In genomic region chr7:142059024-142059423, GRCm38 (mm10) we compare ENCODE assay signal across 17 mouse cellular contexts. TPM values are rescaled to one million over a fixed set of nuclear protein-coding genes. Genes with fewer than 3 reads are reported as not detected.
A peak's percentile ranks its signal among the peaks of the same experiment; 100 is the strongest.
DNase-seq lines count a peak whose midpoint lies in the region; ATAC-seq and TF ChIP-seq lines count a peak whose summit lies in the region.
"Had no signal": no experiment of that assay in that cellular context is flagged by ENCODE, and none has a peak within 500 bp of the region (broad histone marks: within the 10 kb centered on the region; RNA-seq: fewer than 3 reads in every experiment).

No protein-coding gene starts in this region.

- H3K27ac ChIP-seq in intestine, postnatal 0 days (ENCODE audit: low read depth, low read length) = no peak overlapping the region
- no peak overlapping the region for H3K27ac ChIP-seq in intestine, embryonic 16.5 days (ENCODE audit: low read length)
- H3K27ac ChIP-seq in liver, postnatal 0 days (ENCODE audit: low read depth) = no peak overlapping the region
- no peak overlapping the region for H3K27ac ChIP-seq in forebrain, embryonic 11.5 days (ENCODE audit: low read depth, low read length)
- H3K27ac ChIP-seq: embryonic facial prominence, embryonic 15.5 days; midbrain, embryonic 12.5 days had no signal

- DNase-seq in c-Kit-negative CD71-positive TER-119-positive erythroid progenitor cells, embryonic 14.5 days (ENCODE audit: low read depth, low spot score) = peak; percentile 60
- no peak for DNase-seq in liver, postnatal 0 days
- no peak for DNase-seq in gastrocnemius, adult 8-10 months (ENCODE audit: low spot score in 2 of 2)
- DNase-seq in forebrain, embryonic 11.5 days (ENCODE audit: low spot score) = no peak
- DNase-seq: cerebellum, adult 11-12 months; heart, adult 11 months; kidney, postnatal 10 days; lung, postnatal 10 days; thymus, postnatal 36 days had no signal

- ATAC-seq in intestine, postnatal 0 days = no peak
- ATAC-seq in intestine, embryonic 16.5 days = no peak
- peak; percentile 62 for ATAC-seq in erythroid progenitor cell, adult 5-6 weeks (replicated peaks; ENCODE audit: low FRiP score, poor library complexity, severe bottlenecking)
- peak; percentile 26 for ATAC-seq in liver, postnatal 0 days
- ATAC-seq in forebrain, embryonic 11.5 days (replicated peaks; ENCODE audit: low FRiP score) = no peak
- ATAC-seq: forebrain, embryonic 16.5 days; inflammation-experienced regulatory T-cells, adult 6 months had no signal

- no peak for TF ChIP-seq CTCF in intestine, postnatal 0 days (IDR thresholded peaks at IDR 0.05; ENCODE audit: low read depth)
- no peak for TF ChIP-seq CTCF in liver, postnatal 0 days (IDR thresholded peaks at IDR 0.05; ENCODE audit: low read depth)

- H3K9ac ChIP-seq in intestine, postnatal 0 days (ENCODE audit: low read depth, low read length) = no peak overlapping the region
- no peak overlapping the region for H3K9ac ChIP-seq in intestine, embryonic 16.5 days (ENCODE audit: low read depth, low read length)
- H3K9ac ChIP-seq in liver, postnatal 0 days (replicated peaks) = peak overlapping the region; percentile 40
- H3K9ac ChIP-seq in forebrain, embryonic 11.5 days (ENCODE audit: low read length) = no peak overlapping the region

- no peaks in the 10 kb centered on the region for H3K9me3 ChIP-seq in intestine, postnatal 0 days (ENCODE audit: control insufficient read depth)
- H3K9me3 ChIP-seq in intestine, embryonic 16.5 days (ENCODE audit: control insufficient read depth, low read length) = no peaks in the 10 kb centered on the region
- H3K9me3 ChIP-seq in liver, postnatal 0 days (ENCODE audit: low read length) = no peaks in the 10 kb centered on the region
- H3K9me3 ChIP-seq in forebrain, embryonic 11.5 days (ENCODE audit: control insufficient read depth, low read length) = no peaks in the 10 kb centered on the region
- H3K9me3 ChIP-seq: embryonic facial prominence, embryonic 15.5 days; G1E; midbrain, embryonic 12.5 days had no signal

- H3K36me3 ChIP-seq in intestine, postnatal 0 days (ENCODE audit: control insufficient read depth, insufficient read depth) = no peaks in the 10 kb centered on the region
- no peaks in the 10 kb centered on the region; the same call in 1 of the 2 replicates for H3K36me3 ChIP-seq in intestine, embryonic 16.5 days (ENCODE audit: control insufficient read depth, insufficient read depth, low read length)
- H3K36me3 ChIP-seq in liver, postnatal 0 days (replicated peaks; ENCODE audit: insufficient read depth, low read length) = peaks cover 15% of the 10 kb centered on the region
- no peaks in the 10 kb centered on the region for H3K36me3 ChIP-seq in forebrain, embryonic 11.5 days (ENCODE audit: control insufficient read depth, insufficient read depth, low read length)
- H3K36me3 ChIP-seq: midbrain, embryonic 12.5 days had no signal

- H3K4me2 ChIP-seq in intestine, postnatal 0 days (replicated peaks; ENCODE audit: low read depth) = peak overlapping the region; percentile 87; the same call in 1 of the 2 replicates
- H3K4me2 ChIP-seq in intestine, embryonic 16.5 days (ENCODE audit: low read depth, low read length) = no peak overlapping the region
- peak overlapping the region; percentile 85 for H3K4me2 ChIP-seq in liver, postnatal 0 days (ENCODE audit: low read depth, low read length)
- no peak overlapping the region for H3K4me2 ChIP-seq in forebrain, embryonic 11.5 days (ENCODE audit: low read depth, low read length, severe bottlenecking)

- no peaks in the 10 kb centered on the region for H3K27me3 ChIP-seq in intestine, postnatal 0 days (replicated peaks; ENCODE audit: control insufficient read depth, insufficient read depth, low read length)
- H3K27me3 ChIP-seq in intestine, embryonic 16.5 days (replicated peaks; ENCODE audit: control insufficient read depth, insufficient read depth, low read length) = no peaks in the 10 kb centered on the region
- H3K27me3 ChIP-seq in liver, postnatal 0 days (ENCODE audit: insufficient read depth, low read length) = no peaks in the 10 kb centered on the region
- H3K27me3 ChIP-seq in forebrain, embryonic 11.5 days (ENCODE audit: control insufficient read depth, insufficient read depth, low read length) = no peaks in the 10 kb centered on the region
- H3K27me3 ChIP-seq: embryonic facial prominence, embryonic 15.5 days; midbrain, embryonic 12.5 days had no signal

- H3K4me3 ChIP-seq in intestine, postnatal 0 days (ENCODE audit: low read depth, low read length) = no peak overlapping the region
- no peak overlapping the region for H3K4me3 ChIP-seq in intestine, embryonic 16.5 days (ENCODE audit: low read length)
- H3K4me3 ChIP-seq in liver, postnatal 0 days (ENCODE audit: low read depth, low read length) = peak overlapping the region; percentile 91; the same call in 1 of the 2 replicates
- no peak overlapping the region for H3K4me3 ChIP-seq in forebrain, embryonic 11.5 days (ENCODE audit: low read depth, low read length)

- TF ChIP-seq EP300 in liver, postnatal 0 days (IDR thresholded peaks at IDR 0.05; ENCODE audit: low read depth) = peak; percentile 33; the same call in 1 of the 2 replicates

- peaks cover 12% of the 10 kb centered on the region for H3K4me1 ChIP-seq in intestine, postnatal 0 days (replicated peaks; ENCODE audit: control insufficient read depth, insufficient read depth, low read length)
- H3K4me1 ChIP-seq in intestine, embryonic 16.5 days (ENCODE audit: control insufficient read depth, insufficient read depth, low read length) = peaks cover 28% of the 10 kb centered on the region
- peaks cover 47% of the 10 kb centered on the region for H3K4me1 ChIP-seq in liver, postnatal 0 days (ENCODE audit: insufficient read depth)
- peaks cover 9% of the 10 kb centered on the region for H3K4me1 ChIP-seq in forebrain, embryonic 11.5 days (replicated peaks; ENCODE audit: control insufficient read depth, insufficient read depth, low read length)

- 31% methylated on average over 2 of the region's 2 CpGs for WGBS in intestine, postnatal 0 days
- WGBS in intestine, embryonic 16.5 days = 59% methylated on average over 2 of the region's 2 CpGs
- 45% methylated on average over 2 of the region's 2 CpGs for WGBS in liver, postnatal 0 days (ENCODE audit: insufficient replicate concordance)
- WGBS in forebrain, embryonic 11.5 days = 53% methylated on average over 2 of the region's 2 CpGs

RNA-seq across cellular contexts. Expression of gene Mob2, which starts 1.8 kb away (rescaled TPM):
- 49.5 and 54.7 TPM in 2 replicates for polyA plus RNA-seq in intestine, postnatal 0 days (2015; fragmentation: Nextera tagmentation; extraction: Ambion mirVana)
- polyA plus RNA-seq in intestine, embryonic 16.5 days (2015; fragmentation: Nextera tagmentation; extraction: Ambion mirVana) = 57.8 and 64.4 TPM in 2 replicates
- total RNA-seq in erythroid progenitor cell, adult 5-6 weeks (2015; ENCODE audit: low replicate concordance) = 74.6 and 92.6 TPM in 2 replicates
- 59.1 and 69.3 TPM in 2 replicates for total RNA-seq in erythroid progenitor cell, adult 5-6 weeks (2017; ENCODE audit: low replicate concordance)
- polyA plus RNA-seq in liver, postnatal 0 days (2015; fragmentation: Nextera tagmentation; extraction: Ambion mirVana) = 38.5 and 40.8 TPM in 2 replicates
- 10 to 100 TPM; 53.3 to 58.5 (median 55.9) TPM for total RNA-seq in gastrocnemius, adult 8-10 months (2022)
- polyA plus RNA-seq in forebrain, embryonic 11.5 days (2014; fragmentation: Nextera tagmentation; extraction: Ambion mirVana) = 52.9 and 55.9 TPM in 2 replicates

RNA-seq across cellular contexts. Expression of gene Dusp8, which starts 36.6 kb away (rescaled TPM):
- polyA plus RNA-seq in intestine, postnatal 0 days (2015; fragmentation: Nextera tagmentation; extraction: Ambion mirVana) = 5.8 and 6.4 TPM in 2 replicates
- polyA plus RNA-seq in intestine, embryonic 16.5 days (2015; fragmentation: Nextera tagmentation; extraction: Ambion mirVana) = 4.8 and 5.6 TPM in 2 replicates
- total RNA-seq in erythroid progenitor cell, adult 5-6 weeks (2015; ENCODE audit: low replicate concordance) = 21.6 and 23.5 TPM in 2 replicates
- 8.1 and 11.2 TPM in 2 replicates for total RNA-seq in erythroid progenitor cell, adult 5-6 weeks (2017; ENCODE audit: low replicate concordance)
- 1.8 TPM in 2 replicates for polyA plus RNA-seq in liver, postnatal 0 days (2015; fragmentation: Nextera tagmentation; extraction: Ambion mirVana)
- total RNA-seq in gastrocnemius, adult 8-10 months (2022) = 10 to 100 TPM; 20.5 to 33.4 (median 27.6) TPM
- 22.6 and 28.1 TPM in 2 replicates for polyA plus RNA-seq in forebrain, embryonic 11.5 days (2014; fragmentation: Nextera tagmentation; extraction: Ambion mirVana)
- polyA plus RNA-seq: G1E; inflammation-experienced regulatory T-cells, adult 6 months had no signal

Comparison
In these comparisons a context has a peak if more than half of its experiments do, and no peak if none do; other contexts are left out.
1. H3K4me2 ChIP-seq: peak in intestine, postnatal 0 days (single experiment) and liver, postnatal 0 days (single experiment); none in intestine, embryonic 16.5 days (single experiment) and forebrain, embryonic 11.5 days (single experiment).
2. ATAC-seq: peak in erythroid progenitor cell, adult 5-6 weeks (single experiment) and liver, postnatal 0 days (single experiment); none in intestine, postnatal 0 days (single experiment), intestine, embryonic 16.5 days (single experiment) and forebrain, embryonic 11.5 days (single experiment).